Mouse (Mus musculus): ENCODE measurements around the gene 4930524B15Rik.

GRCm38 (mm10) chr11:31917769-31918168 lies 47.6 kb upstream of the 4930524B15Rik start:
- TF ChIP-seq CTCF (IDR thresholded peaks at IDR 0.05; ENCODE audit: low read depth, low read length), result no peak
- no peak for TF ChIP-seq EP300 (IDR thresholded peaks at IDR 0.05; ENCODE audit: insufficient read depth, low read depth, low read length)
- TF ChIP-seq POLR2A (IDR thresholded peaks at IDR 0.05; ENCODE audit: insufficient read depth, low read length), result no peak

All from ES-Bruce4 (cell line).